Mouse (Mus musculus) bone marrow macrophage, adult 2 months (primary cell): Measurements from ENCODE around the gene D830030K20Rik. TPM values are rescaled to one million over a fixed set of nuclear protein-coding genes. Genes with fewer than 3 reads are reported as not detected.
"Not testable (repeated sequence)": the region's sequence is repeated elsewhere in the genome, so short reads cannot be mapped to it uniquely, and the experiment has no call there.

Experiments
- H3K27ac ChIP-seq: 2 replicates; pipeline ENCODE4 v1.5.1; 2012; ENCODE audit warnings: low read depth, low read length; ENCODE audit not compliant: insufficient read depth
- H3K4me1 ChIP-seq: 2 replicates; pipeline ENCODE4 v1.6.1; 2012; ENCODE audit warnings: low read length; ENCODE audit not compliant: control insufficient read depth, insufficient read depth
- H3K4me3 ChIP-seq: 2 replicates; pipeline ENCODE4 v1.5.1; 2012; ENCODE audit warnings: mild to moderate bottlenecking, low read length, moderate library complexity; ENCODE audit not compliant: insufficient read depth
- polyA plus RNA-seq: library from polyadenylated mRNA; stranded (reverse); fragments of >200 nt; gene quantifications from 2 replicates; pipeline ENCODE4 v1.2.4, GENCODE M21; 2012; ENCODE audit not compliant: missing spikeins, insufficient read depth, insufficient read length

The D830030K20Rik gene
- not detected in 2 replicates for polyA plus RNA-seq

DNA sequence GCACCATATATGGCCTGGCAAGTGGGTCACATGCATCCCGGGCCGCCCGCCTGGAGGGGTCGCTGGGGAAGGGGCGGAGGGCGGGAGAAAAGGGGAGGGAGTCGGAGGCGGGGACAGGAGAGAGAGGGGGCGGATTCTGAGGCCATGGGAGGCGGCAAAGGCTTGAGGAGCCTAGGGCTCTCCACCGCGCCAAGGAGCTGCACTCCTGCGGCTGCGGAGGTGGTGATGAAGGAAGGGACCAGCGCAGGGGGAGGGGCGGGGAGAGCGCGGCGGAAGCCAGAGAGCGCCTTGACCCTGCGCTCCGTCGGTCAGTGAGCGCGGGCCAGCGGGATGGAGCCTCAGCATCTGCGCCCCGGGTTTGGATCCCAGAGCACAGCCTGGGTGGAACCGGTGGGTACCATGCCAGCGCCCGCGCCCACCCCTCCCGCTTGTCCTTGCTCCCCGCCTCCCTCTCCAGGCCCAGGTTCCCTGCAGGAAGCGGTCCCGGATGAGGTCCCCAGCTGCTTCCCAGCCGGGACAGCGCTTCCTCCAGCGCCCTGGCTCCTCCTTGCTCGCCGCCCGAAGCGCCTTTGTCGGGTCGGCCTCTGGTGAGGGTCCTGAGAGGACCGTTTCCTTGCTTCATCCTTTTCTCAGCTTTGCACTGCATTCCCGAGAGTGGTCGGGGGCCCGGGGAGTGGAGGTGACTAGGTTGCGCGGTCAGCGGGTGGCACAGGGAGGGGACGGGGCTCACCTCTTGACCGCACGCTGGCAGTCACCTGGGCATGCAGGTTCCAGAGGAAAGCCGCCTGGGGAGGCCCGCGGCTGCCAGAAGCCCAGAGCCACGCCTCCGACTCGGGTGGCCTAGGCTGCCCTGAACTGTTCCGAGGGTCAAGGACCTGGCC lies at the start of gene D830030K20Rik:
Gene D830030K20Rik, plus strand, starts transcription at position 217 of the 881 bp plus-strand sequence.
- not testable (repeated sequence) for H3K4me1 ChIP-seq, H3K4me3 ChIP-seq, H3K27ac ChIP-seq

DNA sequence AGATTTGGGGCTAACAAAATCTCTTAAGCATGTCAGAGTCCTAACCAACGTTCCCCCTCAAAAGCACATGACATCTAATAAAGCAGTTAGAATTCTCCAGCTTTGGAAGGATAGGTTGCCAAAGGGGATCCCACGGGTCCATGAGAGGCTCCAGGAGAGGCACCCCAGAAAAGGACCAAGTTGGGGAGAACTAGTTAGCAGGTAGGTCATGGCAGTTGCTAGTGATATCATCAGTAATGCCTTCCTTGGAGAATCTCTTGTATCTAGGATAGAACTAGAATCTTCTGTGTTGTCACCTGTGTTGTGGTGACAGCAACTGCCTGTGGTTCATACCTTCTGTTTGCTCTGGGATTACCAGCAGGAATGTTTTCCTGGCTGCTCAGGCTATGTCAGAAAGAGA lies 20.3 kb upstream of the D830030K20Rik start, which contains the start of gene Gm5795:
Gene Gm5795, plus strand, starts transcription at position 301 of the 400 bp plus-strand sequence.
- not testable (repeated sequence) for H3K27ac ChIP-seq, H3K4me3 ChIP-seq, H3K4me1 ChIP-seq

DNA sequence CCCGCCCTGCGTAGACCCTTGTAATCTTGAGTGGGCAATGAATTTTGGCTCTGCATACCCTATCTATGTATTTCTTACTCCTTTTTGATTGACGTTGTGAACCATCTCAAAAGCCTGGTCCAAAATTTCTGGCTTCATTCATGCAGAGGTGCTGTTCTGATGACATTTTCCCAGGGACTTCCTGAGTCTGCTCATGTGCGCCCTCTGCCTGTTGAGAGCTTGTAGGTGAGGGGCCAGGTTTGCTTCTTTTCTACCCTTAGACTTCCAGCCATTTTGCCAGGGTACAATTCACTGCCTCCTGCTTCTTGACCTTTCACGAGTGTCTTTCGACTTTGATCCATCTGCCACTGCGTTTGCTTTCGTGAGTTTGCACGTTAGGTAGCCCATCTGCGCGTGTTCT lies 1.1 kb downstream of the D830030K20Rik start:
- not testable (repeated sequence) for H3K27ac ChIP-seq, H3K4me1 ChIP-seq, H3K4me3 ChIP-seq

DNA sequence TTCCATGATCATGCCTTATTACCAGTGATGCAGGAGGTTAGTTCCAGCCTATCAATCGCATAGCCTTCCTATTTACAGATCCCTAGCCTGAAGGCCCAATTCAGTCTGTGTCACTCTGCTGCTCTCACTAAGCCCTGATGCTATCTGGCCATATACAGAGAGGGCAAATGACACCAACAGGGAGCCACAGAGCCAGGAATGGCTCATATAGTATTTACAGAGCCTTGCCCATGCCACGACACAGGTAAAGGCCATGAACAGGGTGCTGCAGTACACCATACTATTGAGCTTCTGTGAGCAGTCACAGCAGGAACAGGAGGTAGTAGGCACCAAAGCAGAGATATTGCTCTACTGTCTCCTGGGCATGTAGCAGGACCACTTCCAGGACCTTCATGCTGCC lies 54.2 kb downstream of the D830030K20Rik start:
- H3K4me1 ChIP-seq, H3K27ac ChIP-seq, H3K4me3 ChIP-seq: not testable (repeated sequence)

Other genes with a start within 250 kb of the D830030K20Rik start
- gene Gm2888, start 178.5 kb upstream of the D830030K20Rik start, polyA plus RNA-seq = not detected in 2 replicates
- not detected in 2 replicates for gene Gm2897, start 159.2 kb upstream of the D830030K20Rik start, polyA plus RNA-seq
- not detected in 2 replicates for gene Gm10340, start 74.5 kb upstream of the D830030K20Rik start, polyA plus RNA-seq
- gene Gm5795, start 20.2 kb upstream of the D830030K20Rik start, polyA plus RNA-seq = not detected in 2 replicates
- not detected in 2 replicates for gene Gm2956, start 124.1 kb downstream of the D830030K20Rik start, polyA plus RNA-seq
- not detected in 2 replicates for gene Gm10413, start 186.6 kb downstream of the D830030K20Rik start, polyA plus RNA-seq
- gene Gm10409, start 204.1 kb downstream of the D830030K20Rik start, polyA plus RNA-seq = not detected in 2 replicates
- not detected in 2 replicates for gene Gm3005, start 219.6 kb downstream of the D830030K20Rik start, polyA plus RNA-seq
- not detected in 2 replicates for gene Gm10408, start 240.9 kb downstream of the D830030K20Rik start, polyA plus RNA-seq